Mouse (Mus musculus): ENCODE results near the gene Mrgpra3. TPM values are rescaled to one million over a fixed set of nuclear protein-coding genes. Genes with fewer than 3 reads are reported as not detected.

The Mrgpra3 gene
- not detected in 2 replicates for polyA plus RNA-seq (2015; fragmentation: Nextera tagmentation; extraction: Ambion mirVana)

DNA sequence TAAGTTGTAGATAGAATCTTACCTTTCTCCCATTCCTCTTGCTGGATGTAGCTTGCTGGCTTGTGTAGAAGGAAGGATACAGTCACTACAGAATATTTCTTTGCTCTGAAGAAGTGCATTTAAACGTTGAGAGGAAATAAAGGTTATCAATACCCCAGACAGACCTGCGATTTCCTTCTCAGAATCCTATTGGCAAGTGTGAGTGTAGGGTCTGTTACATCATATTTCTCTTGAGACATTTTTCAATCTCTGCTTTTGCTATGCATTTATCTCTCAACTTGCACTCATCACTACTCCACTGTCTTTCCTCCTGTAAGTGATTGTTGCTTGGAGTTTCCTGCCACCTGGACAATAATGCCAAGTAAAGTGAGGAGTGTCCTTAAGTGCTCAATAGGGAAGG is at the start of gene Mrgpra3:
Mrgpra3 (minus strand) TSS at position 101 of the 400 bp plus-strand sequence.
- Histone ChIP-seq H3K27me3 (no peaks in the 10 kb centered on the region), H3K27ac (no peak within 1 kb of the TSS), H3K9me3 (replicated peaks) (0 out of 2 replicates have a peak, but pooled peaks cover 4% of the 10 kb centered on the region), H3K9ac (no peak within 1 kb of the TSS), H3K4me3 (replicated peaks) (no peak within 1 kb of the TSS), H3K4me2 (no peak within 1 kb of the TSS), H3K36me3 (no peaks in the 10 kb centered on the region), H3K4me1 (replicated peaks) (no peaks in the 10 kb centered on the region)
- no peak for DNase-seq
- ATAC-seq (ENCODE audit: low read depth), result no peak
- 51% methylated on average over 2 of the region's 2 CpGs for WGBS (ENCODE audit: insufficient replicate concordance)

Other genes with a start within 250 kb of the Mrgpra3 start
- not detected in 2 replicates for gene Mrgpra1, start 247.1 kb downstream of the Mrgpra3 start, polyA plus RNA-seq (2015; fragmentation: Nextera tagmentation; extraction: Ambion mirVana)
- gene Mrgpra2a, start 149.2 kb downstream of the Mrgpra3 start, polyA plus RNA-seq (2015; fragmentation: Nextera tagmentation; extraction: Ambion mirVana), result 0.21 and 0.39 TPM in 2 replicates
- 0.30 and 0.64 TPM in 2 replicates for gene Mrgpra2b, start 72.5 kb downstream of the Mrgpra3 start, polyA plus RNA-seq (2015; fragmentation: Nextera tagmentation; extraction: Ambion mirVana)

Data from liver, embryonic 13.5 days (tissue).